Mouse (Mus musculus): ENCODE measurements around the gene Prrc2a.

Gene Prrc2a

GRCm38 (mm10) chr17:35164568-35165450, at the start of gene Prrc2a:
Gene Prrc2a (minus strand): TSS chr17:35164897.
- DNase-seq (ENCODE audit: low read depth, low spot score), result peak; percentile 100

- no peak for DNase-seq (ENCODE audit: low read depth, low spot score)
Observed at GRCm38 (mm10) chr17:35213071-35213470, 48.4 kb upstream of the Prrc2a start.

DNA sequence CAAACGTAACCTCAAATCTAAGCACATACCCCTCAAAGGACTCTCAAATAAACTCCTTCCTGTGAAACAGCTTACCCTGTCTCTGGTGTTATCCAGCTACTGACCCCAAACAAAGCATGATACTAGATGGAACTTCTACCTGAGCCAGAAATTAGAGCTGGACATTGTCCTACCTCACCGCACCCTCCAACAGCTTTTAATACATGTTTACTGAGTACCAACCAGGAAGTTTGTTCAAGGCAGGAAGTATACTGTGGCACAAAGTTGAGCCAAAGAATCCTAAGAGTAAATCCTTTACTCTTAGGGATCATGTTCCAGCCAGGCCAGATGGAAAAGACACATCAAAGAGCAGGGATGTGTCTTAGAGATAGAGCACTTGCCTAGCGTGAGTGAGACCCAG, 45.9 kb upstream of the Prrc2a start:
- DNase-seq (ENCODE audit: low read depth, low spot score), result no peak

DNA sequence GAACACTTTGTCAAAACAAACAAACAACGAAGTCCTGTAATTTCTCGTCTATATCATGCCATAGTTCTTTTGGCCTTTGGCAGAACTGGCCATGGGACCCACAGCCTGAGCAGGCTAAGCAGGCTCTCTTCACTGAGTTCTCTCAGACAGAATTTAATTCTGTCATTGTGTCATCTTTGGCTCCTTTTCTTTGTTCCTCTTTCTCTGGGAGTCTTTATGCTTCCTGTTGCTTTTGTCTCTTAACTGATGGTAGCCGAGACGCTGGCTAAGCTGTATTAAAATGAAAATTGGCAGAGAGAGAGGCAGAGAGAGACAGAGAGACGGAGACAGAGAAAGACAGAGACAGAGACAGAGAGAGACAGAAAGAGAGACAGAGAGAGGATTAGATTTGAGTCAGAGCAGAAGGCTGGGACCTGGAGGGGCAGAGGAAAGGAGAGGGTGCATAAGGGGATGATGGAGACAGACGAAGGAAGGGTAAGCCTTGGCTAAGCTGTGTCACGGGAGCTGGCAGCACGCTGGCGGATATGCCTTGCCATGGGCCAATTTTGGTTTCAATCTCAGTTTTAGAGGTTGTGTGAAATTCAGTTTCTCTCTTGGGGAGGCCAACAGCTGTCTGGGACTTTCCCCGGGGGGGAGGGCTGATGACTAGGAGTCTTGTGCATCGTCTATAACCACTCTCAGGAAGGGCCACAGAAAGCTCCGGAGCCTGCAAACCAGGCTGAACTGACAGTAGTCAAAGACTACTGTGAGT, 45.3 kb upstream of the Prrc2a start:
- no peak for DNase-seq (ENCODE audit: low read depth, low spot score)

- DNase-seq (ENCODE audit: low read depth, low spot score), result no peak
Observed at GRCm38 (mm10) chr17:35205380-35205769, 40.7 kb upstream of the Prrc2a start.

GRCm38 (mm10) chr17:35204494-35205379, 40.0 kb upstream of the Prrc2a start, which contains the start of gene Lta:
Gene Lta (minus strand): TSS chr17:35205351.
- DNase-seq (ENCODE audit: low read depth, low spot score), result no peak

DNA sequence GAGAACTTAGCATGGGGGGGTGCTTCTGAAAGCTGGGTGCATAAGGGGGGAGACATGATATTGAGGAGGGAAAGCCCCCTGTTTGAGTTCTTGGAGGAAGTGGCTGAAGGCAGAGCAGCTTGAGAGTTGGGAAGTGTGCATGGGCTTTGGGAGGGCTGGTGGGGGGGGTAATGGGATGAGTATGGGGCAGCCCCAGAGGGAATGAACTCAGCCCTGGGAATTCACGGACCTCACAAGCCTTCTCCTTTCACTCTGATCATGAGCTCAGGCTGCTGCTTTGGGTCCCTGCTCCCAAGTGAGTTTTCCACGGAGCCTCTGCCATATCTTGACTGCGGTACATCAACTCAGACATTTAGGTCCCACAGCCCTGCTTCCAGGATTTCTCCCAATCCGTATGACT, 37.7 kb upstream of the Prrc2a start:
- DNase-seq (ENCODE audit: low read depth, low spot score), result no peak

GRCm38 (mm10) chr17:35201787-35202186, 37.1 kb upstream of the Prrc2a start, which contains the start of gene Tnf:
Gene Tnf (minus strand): TSS chr17:35202007.
- DNase-seq (ENCODE audit: low read depth, low spot score), result no peak

DNA sequence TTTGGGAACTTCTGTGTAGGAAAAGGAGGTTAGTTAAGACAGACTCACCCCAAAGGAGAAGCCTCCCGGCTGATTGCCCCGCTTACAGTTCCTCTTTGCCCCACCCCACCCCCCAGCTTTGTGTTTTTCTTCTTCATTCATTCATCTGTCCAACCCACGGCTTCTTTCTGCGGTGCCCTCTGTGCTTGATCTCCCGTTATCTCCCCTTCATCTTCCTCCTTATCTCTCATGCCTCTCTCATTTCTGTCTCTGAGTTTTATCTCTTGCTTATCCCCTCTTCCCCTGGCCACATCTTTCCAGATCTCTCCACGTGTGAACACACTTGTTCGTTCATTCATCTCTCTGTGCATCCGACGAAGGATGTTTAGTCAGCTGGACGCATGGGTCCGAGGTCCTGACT, 36.4 kb upstream of the Prrc2a start:
- no peak for DNase-seq (ENCODE audit: low read depth, low spot score)

GRCm38 (mm10) chr17:35200398-35200797, 35.7 kb upstream of the Prrc2a start:
- DNase-seq (ENCODE audit: low read depth, low spot score), result no peak

- DNase-seq (ENCODE audit: low read depth, low spot score), result peak; percentile 65
Observed at GRCm38 (mm10) chr17:35198946-35199345, 34.2 kb upstream of the Prrc2a start.

- no peak for DNase-seq (ENCODE audit: low read depth, low spot score)
Observed at GRCm38 (mm10) chr17:35198029-35198428, 33.3 kb upstream of the Prrc2a start.

- no peak for DNase-seq (ENCODE audit: low read depth, low spot score)
Observed at GRCm38 (mm10) chr17:35197126-35197525, 32.4 kb upstream of the Prrc2a start.

DNA sequence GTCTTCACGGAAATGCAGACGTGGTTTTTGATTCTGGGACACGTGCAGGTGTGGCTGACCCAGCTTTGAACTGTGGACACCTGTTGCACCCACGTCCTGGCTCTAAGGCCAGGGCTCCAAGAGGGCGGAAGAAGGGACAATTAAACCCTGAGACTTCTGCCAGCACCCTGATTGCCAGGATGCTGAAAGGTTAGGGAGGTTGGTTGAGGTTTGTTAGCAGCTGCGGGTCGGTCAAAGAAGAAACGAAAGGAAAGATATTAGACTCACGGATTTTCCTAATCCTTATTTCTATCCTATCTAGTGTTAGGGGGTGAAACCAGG, 31.6 kb upstream of the Prrc2a start:
- no peak for DNase-seq (ENCODE audit: low read depth, low spot score)

GRCm38 (mm10) chr17:35195631-35196320, 31.1 kb upstream of the Prrc2a start:
- peak; percentile 69 for DNase-seq (ENCODE audit: low read depth, low spot score)

DNA sequence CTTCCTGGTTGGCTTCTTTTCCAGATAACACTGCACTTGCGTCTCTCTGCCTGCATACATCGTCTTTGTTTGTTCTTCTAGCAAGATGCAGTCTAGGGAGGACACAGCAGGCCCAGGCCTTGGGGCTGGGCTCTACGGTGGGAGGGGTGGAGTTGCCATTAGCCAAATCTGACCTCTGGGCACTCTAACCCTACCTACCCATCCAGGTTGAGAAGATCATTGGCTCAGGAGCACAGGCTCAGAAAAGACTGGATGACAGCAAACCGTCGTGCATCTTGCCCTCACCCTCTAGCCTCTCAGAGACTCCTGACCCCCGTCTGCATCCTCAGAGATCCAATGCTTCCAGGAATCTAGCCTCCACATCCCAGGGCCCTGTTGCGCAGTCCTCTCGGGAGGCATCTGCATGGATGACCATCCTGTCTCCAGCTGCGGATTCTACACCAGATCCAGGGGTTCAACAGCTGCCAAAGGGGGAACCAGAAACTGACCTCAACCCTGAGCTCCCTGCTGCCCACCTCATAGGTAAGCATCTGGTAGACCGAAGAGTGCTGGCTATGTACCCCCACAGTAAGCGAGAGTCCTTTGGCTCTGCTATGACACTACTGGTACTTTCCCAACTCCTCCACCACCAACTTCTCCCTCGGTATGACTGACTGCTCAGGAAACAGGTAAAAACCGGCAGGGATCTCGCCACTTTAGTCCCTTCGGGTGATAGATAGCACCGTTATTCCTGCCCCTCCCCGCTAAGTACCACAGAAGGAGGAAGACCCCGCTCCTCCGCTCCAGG, 30.3 kb upstream of the Prrc2a start:
- no peak for DNase-seq (ENCODE audit: low read depth, low spot score)

- no peak for DNase-seq (ENCODE audit: low read depth, low spot score)
Observed at GRCm38 (mm10) chr17:35193881-35194843, 29.5 kb upstream of the Prrc2a start, which contains the start of gene Ltb. Gene Ltb (plus strand): TSS chr17:35194439.

DNA sequence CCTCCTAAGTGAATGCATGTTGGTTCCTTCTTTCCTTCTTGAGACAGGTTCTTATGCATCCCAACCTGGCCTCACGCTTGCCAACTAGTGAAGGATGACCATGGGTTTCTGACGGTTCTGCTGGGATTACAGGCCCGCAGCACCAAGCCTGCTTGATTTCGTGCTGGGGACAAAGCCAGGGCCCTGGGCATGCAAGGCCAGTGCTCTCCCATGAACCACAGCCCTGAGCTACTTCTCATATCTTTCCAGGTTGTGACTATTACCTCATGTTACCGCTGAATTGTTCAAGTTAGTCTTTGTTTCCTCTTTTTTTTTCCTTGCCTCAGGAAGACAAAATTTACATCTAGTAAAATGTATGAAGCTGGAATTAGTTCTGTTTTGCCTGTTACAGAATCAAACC, 28.2 kb upstream of the Prrc2a start:
- DNase-seq (ENCODE audit: low read depth, low spot score), result no peak

GRCm38 (mm10) chr17:35191723-35192122, 27.0 kb upstream of the Prrc2a start:
- no peak for DNase-seq (ENCODE audit: low read depth, low spot score)
